Comparison of ENCODE assay signal across 10 mouse cellular contexts in genomic region chr6:129095166-129095565, GRCm38 (mm10). TPM values are rescaled to one million over a fixed set of nuclear protein-coding genes. Genes with fewer than 3 reads are reported as not detected.
DNase-seq lines count a peak whose midpoint lies in the region; ATAC-seq lines count a peak whose summit lies in the region.
"Had no signal": no experiment of that assay in that cellular context is flagged by ENCODE, and none has a peak within 500 bp of the region (broad histone marks: within the 10 kb centered on the region; RNA-seq: fewer than 3 reads in every experiment).

No protein-coding gene starts in this region.

- no peak overlapping the region for H3K4me2 ChIP-seq in forebrain, embryonic 14.5 days (ENCODE audit: low read length)
- no peak overlapping the region for H3K4me2 ChIP-seq in kidney, embryonic 15.5 days

- no peaks in the 10 kb centered on the region for H3K27me3 ChIP-seq in forebrain, embryonic 14.5 days (replicated peaks; ENCODE audit: control insufficient read depth, insufficient read depth, low read length)
- H3K27me3 ChIP-seq in kidney, embryonic 15.5 days = no peaks in the 10 kb centered on the region

- no peak overlapping the region for H3K27ac ChIP-seq in forebrain, embryonic 14.5 days (ENCODE audit: low read depth, low read length)
- no peak overlapping the region for H3K27ac ChIP-seq in kidney, embryonic 15.5 days

- intact Hi-C loops in heart, postnatal 25 days (cut with DNase I) = loop anchor here (2.0 to 5.0 kb wide), 3 partner anchors 37 to 144 kb away; partner anchors contain the start of gene Clec2d

- no peaks in the 10 kb centered on the region for H3K36me3 ChIP-seq in forebrain, embryonic 14.5 days (ENCODE audit: control insufficient read depth, insufficient read depth, low read length)
- no peaks in the 10 kb centered on the region for H3K36me3 ChIP-seq in kidney, embryonic 15.5 days

- DNase-seq in heart, adult 18-20 months = peak; percentile 70 to 71
- DNase-seq in heart, postnatal 25 days (ENCODE audit: low spot score) = no peak
- DNase-seq in 3134 (ENCODE audit: extremely low read depth, insufficient read length, low spot score) (peak; percentile 12), ES-CJ7 (ENCODE audit: low read depth, low spot score) (peak; percentile 46)
- DNase-seq in forebrain, embryonic 14.5 days (ENCODE audit: low spot score) = peak; percentile 51
- no peak for DNase-seq in urinary bladder, postnatal 4 days (ENCODE audit: low spot score in 2 of 2)

- H3K9ac ChIP-seq in forebrain, embryonic 14.5 days (ENCODE audit: low read length) = no peak overlapping the region
- H3K9ac ChIP-seq in kidney, embryonic 15.5 days = no peak overlapping the region

- H3K9me3 ChIP-seq in forebrain, embryonic 14.5 days (replicated peaks; ENCODE audit: control insufficient read depth, low read length) = no peaks in the 10 kb centered on the region
- 0 out of 2 replicates have a peak, but pooled peaks cover 3% of the 10 kb centered on the region for H3K9me3 ChIP-seq in kidney, embryonic 15.5 days (replicated peaks)

- peak; percentile 63; the same call in 1 of the 2 replicates for ATAC-seq in forebrain, embryonic 14.5 days
- ATAC-seq in kidney, embryonic 15.5 days (replicated peaks; ENCODE audit: low FRiP score) = peak; percentile 77; the same call in 1 of the 2 replicates
- peak; percentile 86 for ATAC-seq in megakaryocyte-erythroid progenitor cell, adult 5-6 weeks (replicated peaks; ENCODE audit: low FRiP score, low TSS enrichment, poor library complexity, severe bottlenecking)

- no peak overlapping the region for H3K4me3 ChIP-seq in forebrain, embryonic 14.5 days (ENCODE audit: low read depth, low read length)
- no peak overlapping the region for H3K4me3 ChIP-seq in kidney, embryonic 15.5 days (replicated peaks)

- H3K4me1 ChIP-seq in forebrain, embryonic 14.5 days (ENCODE audit: control insufficient read depth, insufficient read depth, low read length) = no peaks in the 10 kb centered on the region
- no peaks in the 10 kb centered on the region for H3K4me1 ChIP-seq in kidney, embryonic 15.5 days

RNA-seq across cellular contexts. Expression of gene Clec2e, which starts 5.5 kb away (rescaled TPM):
- total RNA-seq in heart, adult 18-20 months (2021) = not detected
- total RNA-seq in heart, postnatal 25 days (2021) = under 1 TPM; 0.10 to 0.20 TPM
- not detected in 2 replicates for polyA plus RNA-seq in forebrain, embryonic 14.5 days (2014; fragmentation: Nextera tagmentation; extraction: Ambion mirVana)
- polyA plus RNA-seq in kidney, embryonic 15.5 days (2015; fragmentation: Nextera tagmentation; extraction: Ambion mirVana) = 0.06 TPM in 1 of 2 replicates, not detected in the other
- not detected in 2 replicates for total RNA-seq in megakaryocyte-erythroid progenitor cell, adult 5-6 weeks (2014; fragmentation: Nextera tagmentation)
- not detected in 2 replicates for total RNA-seq in megakaryocyte-erythroid progenitor cell, adult 5-6 weeks (2017)
- total RNA-seq: left cerebral cortex, postnatal 14 days had no signal
- polyA plus RNA-seq: testis, adult 2 months had no signal

RNA-seq across cellular contexts. Expression of gene Klrb1f, which starts 49.5 kb away (rescaled TPM):
- not detected for total RNA-seq in heart, adult 18-20 months (2021)
- not detected for total RNA-seq in heart, postnatal 25 days (2021)
- 0.15 and 0.26 TPM in 2 replicates for polyA plus RNA-seq in forebrain, embryonic 14.5 days (2014; fragmentation: Nextera tagmentation; extraction: Ambion mirVana)
- 0.26 and 0.29 TPM in 2 replicates for polyA plus RNA-seq in kidney, embryonic 15.5 days (2015; fragmentation: Nextera tagmentation; extraction: Ambion mirVana)
- total RNA-seq in megakaryocyte-erythroid progenitor cell, adult 5-6 weeks (2014; fragmentation: Nextera tagmentation) = 0.96 TPM in 1 of 2 replicates, not detected in the other
- total RNA-seq in megakaryocyte-erythroid progenitor cell, adult 5-6 weeks (2017) = 1.6 and 3.3 TPM in 2 replicates
- total RNA-seq: left cerebral cortex, postnatal 14 days had no signal
- polyA plus RNA-seq: testis, adult 2 months had no signal

Comparison
In these comparisons a context has a peak if more than half of its experiments do, and no peak if none do; other contexts are left out.
1. DNase-seq: peak in heart, adult 18-20 months (2 of 2), 3134 (single experiment), ES-CJ7 (single experiment) and forebrain, embryonic 14.5 days (single experiment); none in heart, postnatal 25 days (single experiment) and urinary bladder, postnatal 4 days (0 of 2).
2. Peak in every context shown above with its lines, with median percentiles within 50 percentile points of each other: ATAC-seq.